Mouse (Mus musculus) cortical plate, adult 2 months (tissue): ENCODE data around the gene Ovol1.

ENCODE experiments used
- CTCF ChIP-seq: fragments of 200-500 bp; IDR thresholded peaks from 2 replicates; pipeline ENCODE4 v1.5.1; 2011; ENCODE audit warnings: mild to moderate bottlenecking, control low read depth, low read length; ENCODE audit not compliant: insufficient read depth; ENCODE audit errors: extremely low read depth
- POLR2A ChIP-seq: fragments of 200-500 bp; IDR thresholded peaks from 2 replicates; pipeline ENCODE4 v1.6.1; 2011; ENCODE audit warnings: mild to moderate bottlenecking, low read length, control low read depth; ENCODE audit not compliant: insufficient read depth; ENCODE audit errors: extremely low read depth

DNA sequence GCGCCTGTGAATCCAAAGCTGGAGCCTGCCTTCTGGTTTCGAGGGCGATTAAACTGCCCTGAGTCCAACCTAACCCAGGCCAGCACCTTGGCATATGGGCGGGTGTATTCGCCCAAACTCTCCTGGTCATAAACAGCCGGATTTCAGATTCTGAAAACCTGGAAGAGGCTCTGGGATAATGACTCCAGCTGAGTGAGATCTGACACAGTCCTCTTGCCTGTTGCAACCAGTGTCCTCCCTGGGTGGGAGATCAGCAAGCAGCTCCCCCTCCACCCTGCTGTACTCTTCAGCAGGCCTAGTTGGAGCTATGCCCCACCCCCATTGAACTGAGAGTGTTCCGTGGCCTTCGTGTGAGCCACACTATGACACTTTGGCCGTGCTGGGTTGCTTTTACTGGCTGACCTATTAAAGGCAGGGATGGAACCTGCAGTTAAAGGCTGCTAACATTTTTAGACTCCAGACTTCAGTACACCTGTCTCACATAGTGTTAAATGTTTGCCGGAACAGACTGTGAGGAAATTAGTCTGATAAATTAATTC lies 875 bp upstream of the Ovol1 start:
- TF ChIP-seq POLR2A (no peak), CTCF (no peak)
